28 mouse cellular contexts compared by ENCODE assay signal in genomic region chr10:4373558-4373957, GRCm38 (mm10). TPM values are rescaled to one million over a fixed set of nuclear protein-coding genes. Genes with fewer than 3 reads are reported as not detected.
DNase-seq lines count a peak whose midpoint lies in the region; ATAC-seq and TF ChIP-seq lines count a peak whose summit lies in the region.
"Had no signal": no experiment of that assay in that cellular context is flagged by ENCODE, and none has a peak within 500 bp of the region (broad histone marks: within the 10 kb centered on the region; RNA-seq: fewer than 3 reads in every experiment).

No protein-coding gene starts in this region.

- H3K4me1 ChIP-seq in heart, embryonic 10.5 days, result peaks cover 9% of the 10 kb centered on the region; the same call in 1 of the 2 replicates
- H3K4me1 ChIP-seq in heart, adult 2 months (ENCODE audit: control insufficient read depth, insufficient read depth, low read length), result peaks cover 6% of the 10 kb centered on the region
- no peaks in the 10 kb centered on the region for H3K4me1 ChIP-seq in liver, embryonic 11.5 days (replicated peaks; ENCODE audit: control insufficient read depth, insufficient read depth, low read length)
- H3K4me1 ChIP-seq in E14TG2a.4 (replicated peaks; ENCODE audit: low read depth, low read length), result peaks cover 95% of the 10 kb centered on the region
- peaks cover 14 to 43% of the 10 kb centered on the region in 2 experiments for H3K4me1 ChIP-seq in ES-E14 (ENCODE audit: control insufficient read depth in 2 of 2, insufficient read depth in 2 of 2, low read length in 2 of 2, poor library complexity in 1 of 2)
- H3K4me1 ChIP-seq: embryonic facial prominence, embryonic 15.5 days; forebrain, embryonic 12.5 days had no signal

- H3K79me2 ChIP-seq in heart, adult 2 months (replicated peaks; ENCODE audit: control insufficient read depth, insufficient read depth, low read length), result no peaks in the 10 kb centered on the region; the same call in 1 of the 2 replicates

- intact Hi-C loops in heart, adult 2 months (cut with DNase I), result loop anchor here (10.0 kb wide), 1 partner anchor 839 kb away; no protein-coding TSS in a partner anchor

- H3K27me3 ChIP-seq in heart, embryonic 10.5 days (ENCODE audit: insufficient read depth, poor library complexity, severe bottlenecking), result no peaks in the 10 kb centered on the region
- no peaks in the 10 kb centered on the region for H3K27me3 ChIP-seq in heart, adult 2 months (ENCODE audit: control insufficient read depth, insufficient read depth, low read length)
- H3K27me3 ChIP-seq in liver, embryonic 11.5 days (replicated peaks; ENCODE audit: control insufficient read depth, insufficient read depth, low read length), result no peaks in the 10 kb centered on the region
- no peaks in the 10 kb centered on the region; the same call in 1 of the 2 replicates for H3K27me3 ChIP-seq in E14TG2a.4 (ENCODE audit: insufficient read depth, low read length)
- H3K27me3 ChIP-seq: CH12.LX; embryonic facial prominence, embryonic 13.5 days; embryonic facial prominence, embryonic 15.5 days; forebrain, embryonic 12.5 days had no signal

- no peaks in the 10 kb centered on the region for H3K9me3 ChIP-seq in heart, embryonic 10.5 days
- no peaks in the 10 kb centered on the region for H3K9me3 ChIP-seq in liver, embryonic 11.5 days (ENCODE audit: control insufficient read depth, low read length)
- H3K9me3 ChIP-seq in E14TG2a.4 (ENCODE audit: low read length), result no peaks in the 10 kb centered on the region
- no peaks in the 10 kb centered on the region for H3K9me3 ChIP-seq in ES-E14 (ENCODE audit: control insufficient read depth, insufficient read depth, low read depth, low read length)
- H3K9me3 ChIP-seq: embryonic facial prominence, embryonic 13.5 days; embryonic facial prominence, embryonic 15.5 days; forebrain, embryonic 12.5 days had no signal

- TF ChIP-seq EP300 in heart, adult 2 months (IDR thresholded peaks at IDR 0.05; ENCODE audit: insufficient read depth, low read depth, low read length), result no peak

- H3K4me3 ChIP-seq in heart, embryonic 10.5 days, result no peak overlapping the region
- H3K4me3 ChIP-seq in heart, adult 2 months, result no peak overlapping the region
- no peak overlapping the region for H3K4me3 ChIP-seq in liver, embryonic 11.5 days (ENCODE audit: low read depth, low read length)
- H3K4me3 ChIP-seq in E14TG2a.4 (replicated peaks; ENCODE audit: low read length) (peak overlapping the region; percentile 52), ES-E14 (ENCODE audit: insufficient read depth in 1 of 2, low read depth in 1 of 2, low read length in 2 of 2, poor library complexity in 1 of 2, severe bottlenecking in 1 of 2) (no peak overlapping the region)
- H3K4me3 ChIP-seq: embryonic facial prominence, embryonic 13.5 days; embryonic facial prominence, embryonic 15.5 days; erythroblast, embryonic 14.5 days; forebrain, embryonic 10.5 days; forebrain, embryonic 12.5 days had no signal

- no peak for TF ChIP-seq POLR2A in heart, adult 2 months (IDR thresholded peaks at IDR 0.05; ENCODE audit: insufficient read depth, low read depth, low read length)

- WGBS in heart, embryonic 10.5 days, result 92% methylated on average over 4 of the region's 4 CpGs
- 87% methylated on average over 4 of the region's 4 CpGs for WGBS in heart, adult 2 months
- WGBS in liver, embryonic 11.5 days, result 66% methylated on average over 4 of the region's 4 CpGs

- no peak for TF ChIP-seq CTCF in heart, adult 2 months (IDR thresholded peaks at IDR 0.05)
- no peak for TF ChIP-seq CTCF in E14TG2a.4 (conservative IDR thresholded peaks at IDR 0.05; ENCODE audit: low read length)

- no peak overlapping the region for H3K9ac ChIP-seq in heart, adult 2 months (ENCODE audit: low read depth, low read length)
- no peak overlapping the region for H3K9ac ChIP-seq in liver, embryonic 11.5 days (ENCODE audit: low read depth, low read length)
- H3K9ac ChIP-seq in ES-E14 (ENCODE audit: insufficient read depth, low read depth, low read length, poor library complexity, severe bottlenecking), result no peak overlapping the region
- H3K9ac ChIP-seq: embryonic facial prominence, embryonic 13.5 days; embryonic facial prominence, embryonic 15.5 days; forebrain, embryonic 12.5 days had no signal

- 0 out of 2 replicates have a peak, but pooled peaks have one; percentile 21 for ATAC-seq in liver, embryonic 11.5 days (replicated peaks; ENCODE audit: low FRiP score)
- ATAC-seq: activated CD4-positive, CD25-positive, alpha-beta regulatory T cell, adult 4 months; CD4-positive, CD25-positive, alpha-beta regulatory T cell, adult 4 months; forebrain, embryonic 14.5 days; forebrain, embryonic 16.5 days had no signal

- H3K27ac ChIP-seq in heart, embryonic 10.5 days, result no peak overlapping the region
- no peak overlapping the region for H3K27ac ChIP-seq in heart, adult 2 months
- H3K27ac ChIP-seq in liver, embryonic 11.5 days (ENCODE audit: low read depth, low read length), result no peak overlapping the region
- peak overlapping the region; percentile 72; the same call in 1 of the 2 replicates for H3K27ac ChIP-seq in ES-E14 (ENCODE audit: insufficient read depth, low read depth, low read length, poor library complexity, severe bottlenecking)
- H3K27ac ChIP-seq: embryonic facial prominence, embryonic 13.5 days; embryonic facial prominence, embryonic 15.5 days; forebrain, embryonic 10.5 days; forebrain, embryonic 12.5 days had no signal

- in situ Hi-C loops in ES-E14 (cut with MboI; ENCODE audit: low sequenced_read_pairs in 2 of 2, unreplicated experiment in 2 of 2), result no loop called here

- peaks cover 34% of the 10 kb centered on the region for H3K36me3 ChIP-seq in heart, embryonic 10.5 days
- H3K36me3 ChIP-seq in heart, adult 2 months (ENCODE audit: control insufficient read depth, insufficient read depth, low read length), result no peaks in the 10 kb centered on the region
- H3K36me3 ChIP-seq in liver, embryonic 11.5 days (ENCODE audit: control insufficient read depth, insufficient read depth, low read length), result peaks cover 3% of the 10 kb centered on the region
- H3K36me3 ChIP-seq in E14TG2a.4 (ENCODE audit: insufficient read depth, low read length), result peaks cover 30% of the 10 kb centered on the region
- H3K36me3 ChIP-seq in ES-E14 (ENCODE audit: control insufficient read depth, insufficient read depth, low read length, poor library complexity, severe bottlenecking), result peaks cover under 1% of the 10 kb centered on the region; the same call in 1 of the 2 replicates

- DNase-seq in heart, embryonic 10.5 days (ENCODE audit: low spot score), result peak; percentile 71
- DNase-seq in heart, adult 2 months, result no peak
- no peak for DNase-seq in liver, embryonic 11.5 days (ENCODE audit: low spot score)
- DNase-seq in liver (no peak), ES-E14 (ENCODE audit: low read depth, low spot score) (no peak)
- DNase-seq in gastrocnemius, adult 18-20 months (ENCODE audit: low spot score), result no peak
- no peak for DNase-seq in layer of hippocampus, adult 9-10 months (ENCODE audit: low spot score)
- DNase-seq: adrenal gland, adult 8-10 months; adrenal gland, postnatal 14 days; adrenal gland, postnatal 36 days; B cell, adult 2 months; cerebellum, adult 11-12 months; cerebellum, adult 2 months; cerebellum, adult 9-10 months; cerebellum, postnatal 14 days; cerebellum, postnatal 36 days; embryo, embryonic 11 days had no signal

- no peak overlapping the region for H3K4me2 ChIP-seq in liver, embryonic 11.5 days
- H3K4me2 ChIP-seq: embryonic facial prominence, embryonic 13.5 days; embryonic facial prominence, embryonic 15.5 days; forebrain, embryonic 12.5 days had no signal

TF ChIP-seq in ES-E14, 5 proteins besides CTCF, POLR2A, EP300 and RAD21:
- TF ChIP-seq ZC3H11A (IDR thresholded peaks at IDR 0.05; ENCODE audit: borderline replicate concordance, low read depth, low read length), result no peak
- TF ChIP-seq CHD2 (IDR thresholded peaks at IDR 0.05; ENCODE audit: low read depth, low read length), result no peak
- no peak for TF ChIP-seq MAFK (IDR thresholded peaks at IDR 0.05; ENCODE audit: insufficient read depth, low read depth, low read length)
- no peak for TF ChIP-seq ZNF384 (IDR thresholded peaks at IDR 0.05; ENCODE audit: low read depth, low read length)
- TF ChIP-seq HCFC1 (IDR thresholded peaks at IDR 0.05; ENCODE audit: borderline replicate concordance, insufficient read depth, low read length), result no peak

RNA-seq across cellular contexts. Expression of gene Zbtb2, which starts 14.3 kb away (rescaled TPM):
- 14.1 and 15.6 TPM in 2 replicates for polyA plus RNA-seq in heart, embryonic 10.5 days (2016; fragmentation: Nextera tagmentation; extraction: Ambion mirVana)
- total RNA-seq in heart, adult 2 months (2021), result 1 to 10 TPM; 4.9 to 6.1 TPM
- 3.5 and 5.9 TPM in 2 replicates for polyA plus RNA-seq in heart, adult 2 months (2012; rRNA removed)
- polyA plus RNA-seq in liver, embryonic 11.5 days (2014; fragmentation: Nextera tagmentation; extraction: Ambion mirVana), result 11.7 and 12.3 TPM in 2 replicates
- 11.9 and 14.7 TPM in 2 replicates for total RNA-seq in ES-E14 (2012; rRNA removed)
- 1 to 10 TPM; 4.4 to 5.2 TPM for total RNA-seq in gastrocnemius, adult 18-20 months (2021)

RNA-seq across cellular contexts. Expression of gene Rmnd1, which starts 58.6 kb away (rescaled TPM):
- polyA plus RNA-seq in heart, embryonic 10.5 days (2016; fragmentation: Nextera tagmentation; extraction: Ambion mirVana), result 74.9 and 90.0 TPM in 2 replicates
- 10 to 100 TPM; 62.0 to 67.4 TPM for total RNA-seq in heart, adult 2 months (2021)
- 51.1 and 161 TPM in 2 replicates for polyA plus RNA-seq in heart, adult 2 months (2012; rRNA removed)
- 56.2 and 60.3 TPM in 2 replicates for polyA plus RNA-seq in liver, embryonic 11.5 days (2014; fragmentation: Nextera tagmentation; extraction: Ambion mirVana)
- total RNA-seq in ES-E14 (2012; rRNA removed), result 31.8 and 35.1 TPM in 2 replicates
- 10 to 100 TPM; 32.3 to 35.2 TPM for total RNA-seq in gastrocnemius, adult 18-20 months (2021)

RNA-seq across cellular contexts. Expression of gene Armt1, which starts 58.7 kb away (rescaled TPM):
- 20.4 and 22.4 TPM in 2 replicates for polyA plus RNA-seq in heart, embryonic 10.5 days (2016; fragmentation: Nextera tagmentation; extraction: Ambion mirVana)
- total RNA-seq in heart, adult 2 months (2021), result 1 to 10 TPM; 9.3 to 9.4 TPM
- 6.2 and 7.7 TPM in 2 replicates for polyA plus RNA-seq in heart, adult 2 months (2012; rRNA removed)
- polyA plus RNA-seq in liver, embryonic 11.5 days (2014; fragmentation: Nextera tagmentation; extraction: Ambion mirVana), result 30.1 and 33.4 TPM in 2 replicates
- total RNA-seq in ES-E14 (2012; rRNA removed), result 17.6 and 19.0 TPM in 2 replicates
- total RNA-seq in gastrocnemius, adult 18-20 months (2021), result 10 to 100 TPM; 15.2 to 16.1 TPM
